Mouse (Mus musculus) stomach, postnatal 0 days (tissue): ENCODE measurements around the gene Rad51b. TPM values are rescaled to one million over a fixed set of nuclear protein-coding genes. Genes with fewer than 3 reads are reported as not detected.

Source experiments
- ATAC-seq: fragments of 200-750 bp; cut with Nextera tagmentation; 2 replicates; pipeline ENCODE4 v1.8.0; 2017; ENCODE audit not compliant: low FRiP score, low TSS enrichment
- DNase-seq: peaks from one replicate; pipeline ENCODE4 v3.0.0-alpha.2; 2016; ENCODE audit warnings: low spot score
- H3K27ac ChIP-seq: fragments of 300-500 bp; sonication (generic); replicated peaks from 2 replicates; pipeline ENCODE4 v1.5.1; 2014; ENCODE audit warnings: mild to moderate bottlenecking, control low read depth
- H3K27me3 ChIP-seq: fragments of 300-500 bp; sonication (generic); 2 replicates; pipeline ENCODE4 v1.6.1; 2014; ENCODE audit warnings: low read length; ENCODE audit not compliant: control insufficient read depth, insufficient read depth
- H3K36me3 ChIP-seq: fragments of 300-500 bp; sonication (generic); 2 replicates; pipeline ENCODE4 v1.6.1; 2014; ENCODE audit warnings: low read length, mixed read lengths; ENCODE audit not compliant: control insufficient read depth, insufficient read depth
- H3K4me1 ChIP-seq: fragments of 300-500 bp; sonication (generic); replicated peaks from 2 replicates; pipeline ENCODE4 v1.6.1; 2014; ENCODE audit warnings: antibody characterized with exemption; ENCODE audit not compliant: control insufficient read depth, insufficient read depth
- H3K4me2 ChIP-seq: fragments of 300-500 bp; sonication (generic); replicated peaks from 2 replicates; pipeline ENCODE4 v1.6.1; 2014; ENCODE audit warnings: low read depth, mild to moderate bottlenecking, control low read depth, moderate library complexity
- H3K4me3 ChIP-seq: fragments of 300-500 bp; sonication (generic); 2 replicates; pipeline ENCODE4 v1.5.1; 2014; ENCODE audit warnings: low read depth, low read length, control low read depth
- H3K9ac ChIP-seq: fragments of 300-500 bp; sonication (generic); 2 replicates; pipeline ENCODE4 v1.6.1; 2014; ENCODE audit warnings: mild to moderate bottlenecking, low read length, control low read depth, mixed read lengths
- H3K9me3 ChIP-seq: fragments of 300-500 bp; sonication (generic); 2 replicates; pipeline ENCODE4 v1.6.1; 2016; ENCODE audit warnings: low read length; ENCODE audit not compliant: control insufficient read depth
- CTCF ChIP-seq: IDR thresholded peaks from 2 replicates; pipeline ENCODE4 v1.5.1; 2016; ENCODE audit warnings: antibody characterized with exemption, low read depth, mild to moderate bottlenecking, moderate library complexity
- EP300 ChIP-seq: optimal IDR thresholded peaks from 2 replicates; pipeline ENCODE3; 2016; ENCODE audit warnings: antibody characterized with exemption
- WGBS: fragments of 180-500 bp; shearing (Covaris S2); extraction: QIAGEN DNeasy Blood & Tissue Kit; methylation state at CpG from one replicate; pipeline ENCODE4 v1.1.7; 2014; 5-methylcytosine and 5-hydroxymethylcytosine counted together
- polyA plus RNA-seq: library from polyadenylated mRNA; unstranded; fragments of >200 nt; fragmentation: Nextera tagmentation; extraction: Ambion mirVana; gene quantifications from 2 replicates; pipeline ENCODE4 v1.2.1, GENCODE M21; 2015

Rad51b gene
- polyA plus RNA-seq, 1 experiment from 2014 or later, result 2.0 TPM

GRCm38 (mm10) chr12:79773246-79773645 is 476.2 kb downstream of the Rad51b start:
- 0 out of 2 replicates have a peak, but pooled peaks cover 2% of the 10 kb centered on the region for H3K9me3 ChIP-seq
- no peak for TF ChIP-seq EP300
- TF ChIP-seq CTCF, result no peak
- H3K27me3 ChIP-seq, result no peaks in the 10 kb centered on the region
- H3K4me1 ChIP-seq, result no peaks in the 10 kb centered on the region
- WGBS, result 57% methylated on average over 4 of the region's 4 CpGs
- H3K27ac ChIP-seq, result no peak overlapping the region
- H3K36me3 ChIP-seq, result no peaks in the 10 kb centered on the region
- no peak overlapping the region for H3K4me2 ChIP-seq
- DNase-seq, result no peak
- no peak overlapping the region for H3K4me3 ChIP-seq
- no peak for ATAC-seq
- no peak overlapping the region for H3K9ac ChIP-seq

GRCm38 (mm10) chr12:79774571-79774970 is 477.5 kb downstream of the Rad51b start:
- no peak overlapping the region for H3K4me2 ChIP-seq
- 0 out of 2 replicates have a peak, but pooled peaks cover 2% of the 10 kb centered on the region for H3K9me3 ChIP-seq
- WGBS, result 70% methylated on average over 4 of the region's 4 CpGs
- H3K9ac ChIP-seq, result no peak overlapping the region
- no peak overlapping the region for H3K4me3 ChIP-seq
- ATAC-seq (no peak), DNase-seq (no peak)
- peak overlapping the region; percentile 59; the same call in 1 of the 2 replicates for H3K27ac ChIP-seq
- no peaks in the 10 kb centered on the region for H3K36me3 ChIP-seq
- TF ChIP-seq EP300, result no peak
- TF ChIP-seq CTCF, result no peak
- H3K4me1 ChIP-seq, result no peaks in the 10 kb centered on the region
- no peaks in the 10 kb centered on the region for H3K27me3 ChIP-seq

- Histone ChIP-seq H3K27ac (no peak overlapping the region), H3K9ac (no peak overlapping the region), H3K9me3 (0 out of 2 replicates have a peak, but pooled peaks cover 2% of the 10 kb centered on the region), H3K4me3 (no peak overlapping the region), H3K4me1 (no peaks in the 10 kb centered on the region), H3K27me3 (no peaks in the 10 kb centered on the region), H3K4me2 (no peak overlapping the region), H3K36me3 (no peaks in the 10 kb centered on the region)
- TF ChIP-seq CTCF, result no peak
- TF ChIP-seq EP300, result no peak
- no peak for ATAC-seq
- DNase-seq, result no peak
- WGBS, result 79% methylated on average over 5 of the region's 5 CpGs
Observed at GRCm38 (mm10) chr12:79776828-79777227, 479.7 kb downstream of the Rad51b start.

GRCm38 (mm10) chr12:79780745-79781144 is 483.7 kb downstream of the Rad51b start:
- DNase-seq, result no peak
- no peak overlapping the region for H3K4me3 ChIP-seq
- 0 out of 2 replicates have a peak, but pooled peaks cover 1% of the 10 kb centered on the region for H3K4me1 ChIP-seq
- no peak for ATAC-seq
- 52% methylated on average over 2 of the region's 2 CpGs for WGBS
- no peaks in the 10 kb centered on the region for H3K27me3 ChIP-seq
- TF ChIP-seq CTCF (no peak), EP300 (no peak)
- no peak overlapping the region for H3K27ac ChIP-seq
- H3K4me2 ChIP-seq, result no peak overlapping the region
- no peak overlapping the region for H3K9ac ChIP-seq
- no peaks in the 10 kb centered on the region for H3K36me3 ChIP-seq
- H3K9me3 ChIP-seq, result no peaks in the 10 kb centered on the region

- Histone ChIP-seq H3K9me3 (no peaks in the 10 kb centered on the region), H3K4me1 (0 out of 2 replicates have a peak, but pooled peaks cover 3% of the 10 kb centered on the region), H3K9ac (no peak overlapping the region), H3K4me3 (no peak overlapping the region), H3K36me3 (no peaks in the 10 kb centered on the region), H3K27me3 (no peaks in the 10 kb centered on the region), H3K4me2 (no peak overlapping the region), H3K27ac (no peak overlapping the region)
- 84% methylated on average over 5 of the region's 5 CpGs for WGBS
- DNase-seq (no peak), ATAC-seq (no peak)
- TF ChIP-seq CTCF, result peak; percentile 51
- TF ChIP-seq EP300, result no peak
Observed at GRCm38 (mm10) chr12:79781788-79782187, 484.7 kb downstream of the Rad51b start.

- Histone ChIP-seq H3K4me1 (0 out of 2 replicates have a peak, but pooled peaks cover 3% of the 10 kb centered on the region), H3K9ac (no peak overlapping the region), H3K4me3 (no peak overlapping the region), H3K9me3 (no peaks in the 10 kb centered on the region), H3K36me3 (no peaks in the 10 kb centered on the region), H3K27me3 (no peaks in the 10 kb centered on the region), H3K27ac (no peak overlapping the region), H3K4me2 (no peak overlapping the region)
- TF ChIP-seq CTCF (peak; percentile 44), EP300 (no peak)
- no peak for DNase-seq
- peak; percentile 45 for ATAC-seq
- WGBS, result 83% methylated on average over 6 of the region's 6 CpGs
Observed at GRCm38 (mm10) chr12:79782444-79783117, 485.5 kb downstream of the Rad51b start.
